Mouse (Mus musculus): ENCODE measurements around the gene Pkp4.

- TF ChIP-seq CTCF (IDR thresholded peaks at IDR 0.05; ENCODE audit: low read depth) = no peak
- TF ChIP-seq EP300 (IDR thresholded peaks at IDR 0.05; ENCODE audit: low read depth) = no peak
Measured at GRCm38 (mm10) chr2:59359760-59360342, 199.2 kb downstream of the Pkp4 start.
